Comparison of ENCODE assay signal across 10 mouse cellular contexts in the genomic region with DNA sequence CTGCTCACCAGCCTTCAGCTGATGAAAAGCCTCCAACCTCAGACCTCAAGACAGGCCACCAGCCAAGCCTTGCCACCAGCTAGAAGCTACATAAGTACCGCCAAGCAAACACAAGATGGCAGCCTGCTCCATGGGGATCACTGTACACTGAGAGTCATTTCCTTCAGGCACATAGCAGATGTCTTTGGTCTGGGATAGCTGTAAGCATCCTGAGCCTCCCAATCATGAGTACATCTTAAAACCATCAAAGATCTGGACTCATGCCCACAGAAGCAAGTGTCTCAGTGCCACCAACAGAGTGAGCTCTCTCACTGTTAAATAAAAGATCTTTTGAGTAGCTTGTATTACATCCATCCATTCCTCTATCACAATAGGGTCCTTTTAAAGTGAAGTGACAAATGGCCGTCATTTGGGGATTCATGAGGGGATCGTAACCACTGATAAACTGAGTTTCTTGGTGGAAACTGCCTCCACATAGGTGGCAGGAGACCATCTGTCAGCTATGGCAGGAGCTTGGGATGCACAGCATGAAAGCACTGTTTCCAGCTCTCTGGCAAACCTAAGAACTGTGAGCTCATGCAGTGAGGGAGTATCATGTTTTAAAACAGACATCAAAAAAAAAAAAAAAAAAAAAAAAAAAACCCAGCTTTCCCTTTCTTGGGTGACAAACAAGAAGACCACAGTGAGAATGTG.
DNase-seq lines count a peak whose midpoint lies in the region; ATAC-seq and TF ChIP-seq lines count a peak whose summit lies in the region.
"Had no signal": no experiment of that assay in that cellular context is flagged by ENCODE, and none has a peak within 500 bp of the region (broad histone marks: within the 10 kb centered on the region; RNA-seq: fewer than 3 reads in every experiment).

No protein-coding gene starts in this region.

- H3K4me1 ChIP-seq in lung, embryonic 14.5 days (ENCODE audit: insufficient read depth): no peaks in the 10 kb centered on the region
- H3K4me1 ChIP-seq in hindbrain, postnatal 0 days (ENCODE audit: insufficient read depth, low read length): peaks cover 10% of the 10 kb centered on the region; the same call in 1 of the 2 replicates
- H3K4me1 ChIP-seq: limb, embryonic 12.5 days had no signal

- no peak for ATAC-seq in lung, embryonic 14.5 days (ENCODE audit: insufficient read depth)
- ATAC-seq in hindbrain, postnatal 0 days: peak; percentile 88

- WGBS in lung, embryonic 14.5 days: 84% methylated on average over 3 of the region's 3 CpGs
- WGBS in hindbrain, postnatal 0 days: 42% methylated on average over 3 of the region's 3 CpGs

- no peaks in the 10 kb centered on the region for H3K9me3 ChIP-seq in lung, embryonic 14.5 days (ENCODE audit: low read depth, low read length)
- H3K9me3 ChIP-seq in hindbrain, postnatal 0 days (ENCODE audit: low read length): no peaks in the 10 kb centered on the region
- H3K9me3 ChIP-seq: limb, embryonic 12.5 days had no signal

- H3K27ac ChIP-seq in lung, embryonic 14.5 days (ENCODE audit: low read depth): no peak overlapping the region
- peak overlapping the region; percentile 26; the same call in 1 of the 2 replicates for H3K27ac ChIP-seq in hindbrain, postnatal 0 days
- H3K27ac ChIP-seq: limb, embryonic 12.5 days had no signal

- no peak overlapping the region for H3K4me3 ChIP-seq in lung, embryonic 14.5 days (ENCODE audit: low read depth, low read length)
- H3K4me3 ChIP-seq in hindbrain, postnatal 0 days (ENCODE audit: low read length): no peak overlapping the region
- H3K4me3 ChIP-seq: limb, embryonic 12.5 days; myocyte had no signal

- no peak for TF ChIP-seq CTCF in lung, embryonic 14.5 days (IDR thresholded peaks at IDR 0.05; ENCODE audit: low read depth)
- peak; percentile 60 for TF ChIP-seq CTCF in hindbrain, postnatal 0 days (IDR thresholded peaks at IDR 0.05; ENCODE audit: low read depth)

- H3K36me3 ChIP-seq in lung, embryonic 14.5 days (ENCODE audit: insufficient read depth): peaks cover 54% of the 10 kb centered on the region
- no peaks in the 10 kb centered on the region for H3K36me3 ChIP-seq in hindbrain, postnatal 0 days (ENCODE audit: insufficient read depth, low read length)

- H3K27me3 ChIP-seq in lung, embryonic 14.5 days (ENCODE audit: insufficient read depth, low read length): no peaks in the 10 kb centered on the region
- no peaks in the 10 kb centered on the region for H3K27me3 ChIP-seq in hindbrain, postnatal 0 days (ENCODE audit: insufficient read depth, low read length)
- H3K27me3 ChIP-seq: limb, embryonic 12.5 days had no signal

- H3K4me2 ChIP-seq in lung, embryonic 14.5 days: no peak overlapping the region
- no peak overlapping the region for H3K4me2 ChIP-seq in hindbrain, postnatal 0 days (ENCODE audit: low read depth, low read length)
- H3K4me2 ChIP-seq: limb, embryonic 12.5 days had no signal

- no peak overlapping the region for H3K9ac ChIP-seq in lung, embryonic 14.5 days
- H3K9ac ChIP-seq in hindbrain, postnatal 0 days (replicated peaks; ENCODE audit: low read length): no peak overlapping the region
- H3K9ac ChIP-seq: limb, embryonic 12.5 days had no signal

- peak; percentile 10 for DNase-seq in lung, embryonic 14.5 days
- no peak for DNase-seq in lung, postnatal 4 days
- DNase-seq in cerebellum, adult 9-11 months: peak; percentile 84
- DNase-seq in hindbrain, postnatal 0 days (ENCODE audit: low spot score): peak; percentile 77
- DNase-seq in right cerebral cortex, postnatal 25 days: peak; percentile 24
- no peak for DNase-seq in spleen, postnatal 14 days (ENCODE audit: low spot score in 2 of 2)
- no peak for DNase-seq in natural killer cell, adult 2 months (ENCODE audit: low spot score in 2 of 2)
- no peak for DNase-seq in adrenal gland, postnatal 10 days

Comparison
In these comparisons a context has a peak if more than half of its experiments do, and no peak if none do; other contexts are left out.
1. DNase-seq: peak in lung, embryonic 14.5 days (single experiment), cerebellum, adult 9-11 months (single experiment), hindbrain, postnatal 0 days (single experiment) and right cerebral cortex, postnatal 25 days (single experiment); none in lung, postnatal 4 days (0 of 2), spleen, postnatal 14 days (0 of 2), natural killer cell, adult 2 months (0 of 2) and adrenal gland, postnatal 10 days (single experiment).